Mouse (Mus musculus) lung, postnatal 10 days (tissue): ENCODE data around the gene Prkci.
A peak's percentile ranks its signal among the peaks of the same experiment; 100 is the strongest.

Experiments
- DNase-seq: peaks from one replicate; pipeline ENCODE4 v3.0.0; 2021

Prkci gene

GRCm38 (mm10) chr3:30995283-30995898, at the start of gene Prkci:
Gene Prkci (plus strand): TSS chr3:30995747.
- DNase-seq = peak; percentile 97

DNA sequence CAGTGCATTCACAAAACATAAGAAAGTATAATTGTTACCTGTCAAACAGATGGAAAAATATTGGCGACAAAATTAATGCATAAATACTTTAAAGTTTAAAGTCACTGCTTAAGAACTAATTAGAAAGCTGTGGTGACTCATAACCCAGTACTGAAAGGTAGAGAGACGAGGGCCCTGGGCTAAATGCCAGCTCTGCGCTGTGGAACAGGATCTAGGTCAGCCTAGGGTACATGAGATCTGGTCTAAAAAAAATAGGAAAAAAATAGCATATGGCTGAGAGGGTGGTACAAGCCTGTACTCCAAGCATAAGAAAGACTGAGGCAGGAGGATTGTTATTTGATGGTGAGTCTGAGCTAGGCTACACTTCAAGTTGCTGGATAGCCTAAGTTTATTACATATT, 43.9 kb upstream of the Prkci start:
- DNase-seq = no peak

DNA sequence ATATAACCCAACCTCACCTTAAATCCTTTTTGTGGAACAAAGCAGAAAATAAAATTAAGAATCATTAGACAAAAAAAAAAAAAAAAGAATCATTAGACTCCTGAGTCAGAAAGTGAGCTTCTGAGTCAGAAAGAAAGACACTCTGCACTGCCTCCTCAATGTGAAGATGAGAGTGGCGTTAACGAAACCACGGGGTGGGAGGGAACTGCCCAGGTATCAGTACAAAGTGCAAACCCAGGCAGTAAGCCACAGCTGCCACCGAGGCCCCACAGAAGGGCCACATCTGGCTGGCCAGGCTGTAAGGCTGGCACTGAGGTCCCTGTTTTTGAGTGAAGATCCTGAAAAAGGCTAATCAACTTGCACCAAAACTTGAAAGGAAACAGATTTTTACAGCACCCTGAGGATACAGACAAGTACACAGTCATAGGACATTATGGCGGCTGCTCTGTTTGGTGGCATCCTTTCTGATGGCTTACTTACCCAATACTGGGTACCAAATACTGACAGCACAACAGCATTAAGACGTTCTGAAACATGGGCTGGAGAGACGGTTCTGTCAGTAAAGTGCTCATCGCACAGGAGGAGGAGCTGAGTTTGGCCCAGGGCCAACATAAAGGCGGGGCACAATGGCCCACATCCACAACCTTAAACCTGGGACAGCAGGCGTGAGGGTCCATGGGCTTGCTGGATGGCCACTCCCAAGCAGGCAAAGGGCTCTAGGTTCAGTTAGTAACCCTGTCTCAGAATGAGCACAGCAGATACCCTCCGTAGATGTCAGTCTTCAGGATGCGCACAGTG, 43.1 kb upstream of the Prkci start:
- no peak for DNase-seq

DNA sequence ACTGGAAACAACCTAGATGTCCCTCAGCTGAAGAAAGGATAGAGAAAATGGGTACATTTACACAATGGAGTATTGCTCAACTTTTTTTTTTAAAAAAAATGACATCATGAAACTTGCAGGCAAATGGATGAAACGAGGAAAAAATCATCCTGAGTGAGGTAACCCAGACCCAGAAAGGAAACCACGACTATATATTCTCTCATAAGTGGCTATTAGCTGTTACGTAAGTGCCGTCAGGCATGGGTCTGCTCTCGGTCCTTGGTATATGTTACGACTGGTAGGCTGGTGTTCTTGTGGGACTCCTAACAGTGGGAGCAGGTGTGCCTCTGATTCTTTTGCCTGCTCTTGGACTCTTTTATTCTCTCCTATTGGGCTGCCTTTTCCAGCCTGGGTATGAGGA, 39.2 kb upstream of the Prkci start:
- DNase-seq = no peak

DNA sequence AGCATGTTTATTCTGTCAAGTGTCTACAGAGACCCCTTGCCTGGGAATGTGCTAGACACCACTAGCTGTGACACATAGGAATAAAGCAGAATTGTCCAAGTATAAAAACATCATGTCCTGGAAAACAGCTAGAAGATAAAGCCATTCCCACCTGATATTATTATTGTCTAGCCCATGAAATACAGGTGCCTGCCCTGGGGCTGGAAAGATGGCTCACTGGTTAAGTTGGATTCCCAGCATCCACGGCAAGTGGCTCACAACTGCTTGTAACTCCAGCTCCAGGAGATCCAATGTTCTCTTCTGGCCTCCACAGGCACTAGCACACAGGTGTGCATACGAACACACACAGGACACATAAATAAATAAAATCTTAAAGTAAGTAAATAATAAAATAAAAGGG, 36.8 kb upstream of the Prkci start:
- no peak for DNase-seq

GRCm38 (mm10) chr3:30959868-30960831, 35.4 kb upstream of the Prkci start:
- no peak for DNase-seq

DNA sequence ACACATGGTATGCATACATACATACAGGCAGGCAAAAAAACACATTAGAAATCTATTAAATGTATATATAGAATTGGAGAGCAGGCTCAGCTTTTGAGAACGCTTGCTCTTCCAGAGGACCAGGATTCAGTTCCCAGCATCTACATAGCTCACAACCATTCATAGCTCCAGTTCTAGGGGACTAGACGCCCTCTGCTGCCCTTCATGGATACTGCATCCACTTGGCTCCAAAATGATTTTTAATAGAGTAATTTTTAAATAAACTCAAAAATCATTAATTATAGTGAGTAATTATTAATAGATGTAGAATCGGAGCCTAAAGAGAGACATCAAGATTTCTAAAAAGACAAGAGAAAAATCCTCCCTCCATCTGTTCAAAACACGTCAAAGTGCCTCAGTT, 32.4 kb upstream of the Prkci start:
- DNase-seq = no peak

- DNase-seq = no peak
These were observed 31.3 kb upstream of the Prkci start for GRCm38 (mm10) chr3:30964216-30964615.

- DNase-seq = no peak
These were observed 29.9 kb upstream of the Prkci start for GRCm38 (mm10) chr3:30965644-30966043.

DNA sequence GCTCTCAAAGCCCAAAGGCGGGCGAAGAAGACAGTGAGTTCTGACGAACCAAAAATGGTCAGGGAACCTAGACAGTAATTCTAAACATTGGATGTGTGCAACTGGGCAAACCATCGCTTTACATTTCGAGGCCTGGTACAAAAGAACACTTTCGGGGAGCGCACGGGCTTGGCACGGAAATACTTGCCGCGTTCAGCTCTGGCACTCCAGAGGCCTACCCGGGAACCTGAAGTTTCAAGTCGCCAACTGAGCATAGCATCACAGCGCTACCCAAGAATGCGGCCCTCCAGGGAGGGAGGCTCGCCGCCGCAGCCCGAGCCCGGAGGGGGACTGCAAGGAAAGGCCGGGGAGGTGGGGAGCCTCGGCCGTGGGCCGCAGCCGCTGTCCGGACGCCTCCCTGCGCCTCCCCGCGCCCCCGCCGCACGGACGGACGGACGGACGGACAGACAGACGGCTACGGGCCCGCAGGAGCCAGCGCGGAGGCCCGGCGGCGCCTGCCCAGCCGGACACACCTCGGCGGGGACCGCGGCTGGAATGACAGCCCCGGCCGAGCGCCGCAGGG, 26.9 kb upstream of the Prkci start:
- DNase-seq = peak; percentile 59

- DNase-seq = peak; percentile 95
These were observed 26.4 kb upstream of the Prkci start, which contains the start of gene Phc3 for GRCm38 (mm10) chr3:30969104-30969581. Gene Phc3 (minus strand): TSS chr3:30969415.

- peak; percentile 84 for DNase-seq
These were observed 20.3 kb upstream of the Prkci start for GRCm38 (mm10) chr3:30975102-30975754.

DNA sequence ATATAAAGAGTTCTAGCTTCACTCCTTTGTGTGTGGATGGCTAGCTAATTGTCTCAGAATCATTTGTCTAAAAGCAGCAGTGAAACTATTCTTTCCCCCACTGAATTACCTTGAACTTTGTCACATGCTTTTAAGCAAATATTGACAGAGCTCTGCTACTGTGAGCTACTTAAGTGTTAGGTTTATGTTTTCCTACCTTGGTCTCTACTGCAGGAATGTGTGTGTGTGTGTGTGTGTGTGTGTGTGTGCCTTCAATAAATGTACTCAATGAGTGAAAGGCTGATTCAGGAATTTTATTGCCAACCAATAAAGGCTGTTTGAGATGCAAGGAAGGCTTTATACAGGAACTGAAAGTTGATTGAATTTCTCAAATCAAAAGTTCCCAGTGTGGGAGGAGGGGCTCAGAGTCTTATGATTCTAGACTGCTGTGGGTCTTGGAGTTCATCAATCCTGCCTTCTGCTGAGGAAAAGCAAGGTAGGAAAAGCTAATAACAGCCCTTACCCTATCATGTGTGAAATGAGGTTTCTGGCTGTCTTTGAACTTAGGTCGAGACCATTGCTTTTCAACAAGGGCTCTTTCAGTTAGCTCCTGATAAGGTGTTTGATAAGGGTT, 18.4 kb upstream of the Prkci start:
- DNase-seq = peak; percentile 19

GRCm38 (mm10) chr3:30981616-30982380, 13.7 kb upstream of the Prkci start:
- no peak for DNase-seq

DNA sequence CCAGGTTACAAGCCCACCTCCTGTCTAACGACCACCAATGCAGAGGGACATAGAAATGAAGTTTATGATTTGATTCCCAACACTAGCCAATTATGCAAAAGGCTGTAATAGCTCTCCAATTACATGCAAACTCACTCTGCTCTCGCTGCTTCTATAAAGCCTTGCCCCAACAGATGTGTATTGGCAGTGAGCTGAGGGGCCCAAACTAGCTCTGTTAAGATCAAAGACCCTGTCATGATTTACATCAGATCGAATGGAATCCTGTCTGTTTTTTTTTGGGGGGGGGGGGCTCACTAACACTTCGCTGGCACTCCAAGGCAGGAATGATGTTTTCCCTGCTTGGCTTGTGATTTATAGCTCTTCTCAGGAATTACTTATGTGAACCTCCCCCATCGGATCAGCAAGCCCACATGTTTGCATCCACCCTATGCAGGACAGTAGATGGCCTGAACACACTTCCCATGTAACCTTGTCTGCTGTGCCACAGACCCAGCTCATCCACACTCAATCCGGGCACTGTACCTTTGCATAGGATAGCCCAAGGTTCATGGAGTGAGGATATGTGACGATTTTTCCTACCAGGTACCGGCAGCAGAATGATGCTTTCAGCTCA, 12.5 kb upstream of the Prkci start:
- no peak for DNase-seq

DNA sequence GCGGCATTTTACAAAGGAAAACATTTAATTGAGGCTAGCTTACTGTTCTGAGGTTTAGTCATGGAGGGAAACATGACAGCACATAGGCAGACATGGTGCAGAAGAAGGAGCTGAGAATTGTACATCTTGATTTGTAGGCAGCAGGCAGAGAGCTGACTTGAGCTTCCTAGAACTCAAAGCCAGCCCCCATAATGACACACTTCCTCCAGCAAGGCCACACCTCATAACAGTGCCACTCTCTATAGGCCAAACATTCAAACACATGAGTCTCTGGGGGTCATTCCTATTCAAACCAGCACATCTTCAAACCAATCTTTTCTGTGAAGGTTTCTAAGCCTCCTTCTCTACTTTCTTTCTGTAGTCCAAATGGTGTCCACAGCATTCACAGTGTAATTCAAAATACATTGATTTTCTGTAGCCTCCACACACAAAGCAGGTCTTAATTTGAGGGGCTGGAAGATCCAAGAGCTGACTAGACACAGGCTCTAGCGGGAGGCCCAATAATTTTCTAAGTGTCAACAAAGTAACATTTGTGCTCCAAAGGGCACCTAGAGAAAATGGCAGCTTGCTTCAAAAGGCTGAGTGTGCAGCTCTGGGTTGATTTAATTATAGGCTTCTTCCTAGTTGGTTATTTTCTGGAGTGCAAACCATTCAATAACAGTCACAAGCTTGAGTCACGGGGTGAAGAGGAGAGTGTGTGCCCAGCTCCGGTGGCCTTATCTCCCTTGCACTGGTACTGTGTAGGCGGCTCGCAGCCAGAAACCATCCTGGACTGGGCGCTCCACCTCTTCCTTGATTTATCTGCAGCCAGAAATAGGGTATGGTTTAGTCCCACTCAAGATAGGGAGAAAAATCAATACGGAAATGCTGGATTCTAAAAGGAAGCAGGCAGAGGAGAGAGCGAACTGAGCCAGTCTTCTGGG, 7.9 kb upstream of the Prkci start:
- DNase-seq = no peak

DNA sequence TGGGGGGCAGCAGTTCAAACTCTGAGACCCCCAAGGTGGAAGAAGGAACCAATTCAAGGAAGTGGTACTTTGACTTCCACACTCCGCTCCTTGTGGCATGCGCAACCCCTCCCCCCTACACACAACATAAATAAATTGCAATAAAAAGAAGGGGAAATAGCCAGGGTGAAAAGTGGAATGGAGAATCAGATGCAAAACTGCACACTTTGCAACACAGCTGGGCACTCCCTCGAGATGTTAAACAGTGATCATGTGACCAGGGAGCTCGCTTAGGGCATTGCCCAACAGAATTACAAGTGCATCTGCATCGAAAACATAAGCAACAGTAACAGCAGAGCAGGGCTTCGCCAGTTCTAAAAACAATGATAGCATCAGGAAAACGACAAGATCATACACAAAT, 3.4 kb upstream of the Prkci start:
- DNase-seq = no peak

DNA sequence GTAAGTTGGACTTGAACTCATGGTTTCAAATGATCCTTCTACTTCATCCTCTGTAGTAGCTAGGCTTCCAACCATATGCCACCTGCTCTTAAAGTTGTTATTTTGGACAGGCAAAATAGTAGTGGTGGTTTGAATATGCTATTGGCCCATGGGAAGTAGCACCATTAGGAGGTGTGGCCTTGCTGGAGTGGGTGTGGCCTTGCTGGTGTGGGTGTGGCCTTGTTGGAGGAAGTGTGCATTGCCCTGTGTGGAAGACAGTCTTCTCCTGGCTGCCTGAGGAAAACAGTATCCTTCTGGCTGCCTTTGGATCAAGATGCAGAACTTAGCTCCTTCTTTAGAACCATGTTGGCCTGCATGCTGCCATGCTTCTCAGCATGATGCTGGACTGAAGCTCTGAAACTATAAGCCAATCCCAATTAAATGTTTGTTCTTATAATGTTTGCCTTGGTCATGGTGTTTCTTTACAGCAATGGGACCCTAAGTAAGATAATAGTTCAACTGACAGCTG, 2.4 kb upstream of the Prkci start:
- peak; percentile 35 for DNase-seq

DNA sequence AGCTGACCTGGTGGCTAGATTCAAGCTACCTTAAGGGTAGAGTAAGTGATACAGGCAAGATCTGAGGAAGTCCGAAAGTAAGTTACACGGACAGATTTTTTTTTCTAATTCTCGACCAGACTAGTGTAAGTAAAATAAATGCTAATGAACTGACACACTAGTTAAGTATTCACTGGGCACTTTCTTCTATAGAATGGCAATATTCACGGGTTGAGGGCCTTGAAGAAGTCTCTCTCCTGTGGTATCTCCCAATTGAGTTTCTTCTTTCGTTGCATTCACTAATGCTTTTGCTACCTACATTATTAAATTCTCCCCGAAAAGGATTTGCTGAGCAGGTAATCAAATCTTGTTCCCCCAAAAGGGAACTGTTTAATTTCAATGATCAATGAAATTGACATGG, 688 bp upstream of the Prkci start:
- DNase-seq = no peak
